Mouse (Mus musculus): ENCODE data around the gene Slc22a23. TPM values are rescaled to one million over a fixed set of nuclear protein-coding genes. Genes with fewer than 3 reads are reported as not detected.

Slc22a23 gene
- polyA plus RNA-seq, 1 experiment from 2014 or later: 11.6 TPM

- Histone ChIP-seq H3K4me3 (ENCODE audit: low read depth, low read length) (no peak overlapping the region), H3K27ac (ENCODE audit: low read depth, low read length) (no peak overlapping the region), H3K9ac (ENCODE audit: low read depth, low read length) (no peak overlapping the region), H3K27me3 (replicated peaks; ENCODE audit: control insufficient read depth, insufficient read depth, low read length) (no peaks in the 10 kb centered on the region), H3K36me3 (ENCODE audit: control insufficient read depth, insufficient read depth, low read length) (no peaks in the 10 kb centered on the region), H3K4me1 (replicated peaks; ENCODE audit: control insufficient read depth, insufficient read depth, low read length) (no peaks in the 10 kb centered on the region), H3K4me2 (no peak overlapping the region), H3K9me3 (ENCODE audit: control insufficient read depth, low read length) (no peaks in the 10 kb centered on the region)
- no peak for DNase-seq (ENCODE audit: low spot score)
- WGBS: 81% methylated on average over 6 of the region's 6 CpGs
- ATAC-seq (replicated peaks; ENCODE audit: low FRiP score): no peak
Observed at GRCm38 (mm10) chr13:34371951-34372869, 27.2 kb upstream of the Slc22a23 start.

DNA sequence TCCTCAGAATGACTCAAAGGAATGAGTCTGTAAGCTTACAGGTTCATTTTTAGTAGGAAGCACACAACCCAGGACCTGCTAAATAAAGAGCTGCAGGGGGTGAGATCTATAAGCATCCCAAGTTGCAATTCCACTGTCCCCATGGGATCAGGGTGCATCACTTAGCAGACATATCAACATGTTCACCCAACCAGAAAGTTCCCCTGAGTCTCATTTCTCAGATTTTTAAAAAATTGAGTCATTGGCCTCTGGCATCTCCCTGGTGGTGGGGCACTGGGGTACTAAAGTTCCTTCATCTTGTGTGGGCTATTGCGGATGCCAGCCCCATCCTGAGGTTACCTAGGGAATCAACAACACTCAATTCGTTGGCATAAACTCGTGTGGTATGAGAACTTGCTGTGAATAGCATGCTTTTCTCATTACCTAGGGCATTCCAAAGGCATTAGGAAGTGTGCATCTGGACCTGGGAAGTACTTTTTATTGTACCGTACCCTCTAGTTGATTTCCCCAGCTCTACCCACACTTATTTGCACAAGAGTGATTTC, 25.4 kb upstream of the Slc22a23 start:
- WGBS: 75% methylated on average over 4 of the region's 4 CpGs
- no peak overlapping the region for H3K4me2 ChIP-seq
- H3K9ac ChIP-seq (ENCODE audit: low read depth, low read length): no peak overlapping the region
- H3K9me3 ChIP-seq (ENCODE audit: control insufficient read depth, low read length): no peaks in the 10 kb centered on the region
- ATAC-seq (replicated peaks; ENCODE audit: low FRiP score) (no peak), DNase-seq (ENCODE audit: low spot score) (no peak)
- no peaks in the 10 kb centered on the region for H3K4me1 ChIP-seq (replicated peaks; ENCODE audit: control insufficient read depth, insufficient read depth, low read length)
- no peak overlapping the region for H3K4me3 ChIP-seq (ENCODE audit: low read depth, low read length)
- H3K36me3 ChIP-seq (ENCODE audit: control insufficient read depth, insufficient read depth, low read length): no peaks in the 10 kb centered on the region
- no peaks in the 10 kb centered on the region for H3K27me3 ChIP-seq (replicated peaks; ENCODE audit: control insufficient read depth, insufficient read depth, low read length)
- no peak overlapping the region for H3K27ac ChIP-seq (ENCODE audit: low read depth, low read length)

DNA sequence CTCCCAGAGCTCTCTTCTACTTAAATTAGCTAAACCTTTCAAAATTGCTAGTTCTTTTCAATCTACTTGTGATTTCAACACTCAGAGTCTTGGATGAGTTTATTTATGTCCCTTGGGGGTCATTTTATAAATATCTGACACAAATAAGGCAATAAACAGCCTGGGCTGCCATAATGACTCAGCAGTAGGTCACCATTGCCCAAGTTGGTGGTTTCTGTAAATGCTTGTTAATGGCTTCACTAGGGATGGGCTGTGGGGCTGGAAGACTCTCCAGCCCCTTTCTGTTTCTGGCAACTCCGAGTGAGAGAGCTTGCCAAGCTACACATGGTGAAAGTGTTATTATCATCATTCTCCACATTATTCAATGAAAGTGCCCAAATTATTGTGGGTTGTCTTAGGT, 20.2 kb upstream of the Slc22a23 start:
- H3K36me3 ChIP-seq (ENCODE audit: control insufficient read depth, insufficient read depth, low read length): no peaks in the 10 kb centered on the region
- ATAC-seq (replicated peaks; ENCODE audit: low FRiP score): no peak
- 69% methylated on average over 1 of the region's 1 CpGs for WGBS
- H3K4me1 ChIP-seq (replicated peaks; ENCODE audit: control insufficient read depth, insufficient read depth, low read length): no peaks in the 10 kb centered on the region
- H3K27me3 ChIP-seq (replicated peaks; ENCODE audit: control insufficient read depth, insufficient read depth, low read length): no peaks in the 10 kb centered on the region
- no peak for DNase-seq (ENCODE audit: low spot score)
- no peak overlapping the region for H3K9ac ChIP-seq (ENCODE audit: low read depth, low read length)
- no peak overlapping the region for H3K4me2 ChIP-seq
- no peaks in the 10 kb centered on the region for H3K9me3 ChIP-seq (ENCODE audit: control insufficient read depth, low read length)
- no peak overlapping the region for H3K27ac ChIP-seq (ENCODE audit: low read depth, low read length)
- no peak overlapping the region for H3K4me3 ChIP-seq (ENCODE audit: low read depth, low read length)

- Histone ChIP-seq H3K9me3 (ENCODE audit: control insufficient read depth, low read length) (no peaks in the 10 kb centered on the region), H3K36me3 (ENCODE audit: control insufficient read depth, insufficient read depth, low read length) (no peaks in the 10 kb centered on the region), H3K4me3 (ENCODE audit: low read depth, low read length) (no peak overlapping the region), H3K4me1 (replicated peaks; ENCODE audit: control insufficient read depth, insufficient read depth, low read length) (no peaks in the 10 kb centered on the region), H3K27ac (ENCODE audit: low read depth, low read length) (no peak overlapping the region), H3K27me3 (replicated peaks; ENCODE audit: control insufficient read depth, insufficient read depth, low read length) (no peaks in the 10 kb centered on the region), H3K9ac (ENCODE audit: low read depth, low read length) (no peak overlapping the region), H3K4me2 (no peak overlapping the region)
- DNase-seq (ENCODE audit: low spot score): no peak
- WGBS: 92% methylated on average over 5 of the region's 5 CpGs
- ATAC-seq (replicated peaks; ENCODE audit: low FRiP score): no peak
Observed at GRCm38 (mm10) chr13:34355656-34356055, 10.7 kb upstream of the Slc22a23 start.

DNA sequence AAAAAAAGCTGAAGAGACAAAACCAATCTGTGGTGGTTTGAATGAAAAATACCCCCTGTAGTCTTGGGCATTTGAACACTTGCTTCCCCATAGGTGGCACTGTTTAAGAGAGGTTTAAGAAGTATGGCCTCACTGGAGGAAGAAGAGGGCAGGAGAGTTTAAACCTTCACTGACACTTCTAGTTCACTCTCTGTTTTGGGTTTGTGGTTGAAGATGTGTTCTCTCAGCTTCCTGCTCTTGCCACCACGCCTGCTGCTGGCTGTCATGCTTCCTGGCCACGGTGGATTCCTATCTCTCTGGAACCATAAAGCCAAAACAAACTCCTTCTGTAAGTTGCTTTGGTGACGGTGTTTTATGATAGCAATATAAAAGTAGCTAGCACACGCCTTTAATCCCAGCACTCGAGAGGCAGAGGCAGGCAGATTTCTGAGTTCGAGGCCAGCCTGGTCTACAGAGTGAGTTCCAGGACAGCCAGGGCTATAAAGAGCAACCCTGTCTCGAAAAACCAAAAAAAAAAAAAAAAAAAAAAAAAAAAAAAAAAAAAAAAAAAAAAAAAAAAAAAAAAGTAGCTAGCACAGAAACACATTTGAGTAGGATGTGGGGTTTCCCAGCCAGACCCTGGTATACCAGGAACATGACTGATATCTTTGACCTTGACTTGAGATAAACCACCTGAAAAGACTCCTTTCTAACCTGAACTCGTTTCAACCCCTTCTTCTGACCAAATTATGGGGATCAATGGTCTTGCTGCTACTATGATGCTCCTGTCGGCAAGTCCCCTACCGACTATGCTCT, 10.0 kb upstream of the Slc22a23 start:
- Histone ChIP-seq H3K4me2 (no peak overlapping the region), H3K4me3 (ENCODE audit: low read depth, low read length) (no peak overlapping the region), H3K4me1 (replicated peaks; ENCODE audit: control insufficient read depth, insufficient read depth, low read length) (no peaks in the 10 kb centered on the region), H3K36me3 (ENCODE audit: control insufficient read depth, insufficient read depth, low read length) (no peaks in the 10 kb centered on the region), H3K27ac (ENCODE audit: low read depth, low read length) (no peak overlapping the region), H3K9ac (ENCODE audit: low read depth, low read length) (no peak overlapping the region), H3K9me3 (ENCODE audit: control insufficient read depth, low read length) (no peaks in the 10 kb centered on the region), H3K27me3 (replicated peaks; ENCODE audit: control insufficient read depth, insufficient read depth, low read length) (no peaks in the 10 kb centered on the region)
- WGBS: 65% methylated on average over 10 of the region's 10 CpGs
- DNase-seq (ENCODE audit: low spot score): no peak
- no peak for ATAC-seq (replicated peaks; ENCODE audit: low FRiP score)

GRCm38 (mm10) chr13:34353241-34353640, 8.3 kb upstream of the Slc22a23 start:
- peaks cover 9% of the 10 kb centered on the region; the same call in 1 of the 2 replicates for H3K4me1 ChIP-seq (replicated peaks; ENCODE audit: control insufficient read depth, insufficient read depth, low read length)
- WGBS: 80% methylated on average over 7 of the region's 7 CpGs
- H3K9me3 ChIP-seq (ENCODE audit: control insufficient read depth, low read length): no peaks in the 10 kb centered on the region
- DNase-seq (ENCODE audit: low spot score) (no peak), ATAC-seq (replicated peaks; ENCODE audit: low FRiP score) (no peak)
- H3K4me3 ChIP-seq (ENCODE audit: low read depth, low read length): no peak overlapping the region
- no peaks in the 10 kb centered on the region for H3K27me3 ChIP-seq (replicated peaks; ENCODE audit: control insufficient read depth, insufficient read depth, low read length)
- no peaks in the 10 kb centered on the region for H3K36me3 ChIP-seq (ENCODE audit: control insufficient read depth, insufficient read depth, low read length)
- H3K9ac ChIP-seq (ENCODE audit: low read depth, low read length): no peak overlapping the region
- H3K4me2 ChIP-seq: no peak overlapping the region
- H3K27ac ChIP-seq (ENCODE audit: low read depth, low read length): no peak overlapping the region

DNA sequence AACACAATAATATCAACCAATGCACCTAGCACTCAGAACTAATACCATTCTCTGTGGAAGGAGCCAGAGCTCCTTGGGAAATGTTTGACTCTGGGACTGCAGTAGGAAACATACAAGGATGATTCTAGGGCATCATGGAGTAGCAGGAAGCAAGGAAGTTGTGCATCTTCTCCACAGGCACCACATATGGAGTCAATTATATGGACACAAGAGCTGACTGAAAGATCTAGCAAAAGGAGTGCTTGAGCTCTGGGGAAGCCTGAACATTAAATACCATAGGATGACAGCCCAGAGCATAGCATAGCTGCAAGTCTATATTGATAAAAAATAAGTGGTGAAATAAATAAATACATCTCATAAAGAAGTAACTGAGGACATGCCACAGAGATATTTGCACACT, 6.5 kb upstream of the Slc22a23 start:
- Histone ChIP-seq H3K4me3 (ENCODE audit: low read depth, low read length) (no peak overlapping the region), H3K9ac (ENCODE audit: low read depth, low read length) (no peak overlapping the region), H3K27ac (ENCODE audit: low read depth, low read length) (no peak overlapping the region), H3K9me3 (ENCODE audit: control insufficient read depth, low read length) (no peaks in the 10 kb centered on the region), H3K4me2 (no peak overlapping the region), H3K4me1 (replicated peaks; ENCODE audit: control insufficient read depth, insufficient read depth, low read length) (peaks cover 25% of the 10 kb centered on the region), H3K27me3 (replicated peaks; ENCODE audit: control insufficient read depth, insufficient read depth, low read length) (no peaks in the 10 kb centered on the region), H3K36me3 (ENCODE audit: control insufficient read depth, insufficient read depth, low read length) (no peaks in the 10 kb centered on the region)
- DNase-seq (ENCODE audit: low spot score) (no peak), ATAC-seq (replicated peaks; ENCODE audit: low FRiP score) (no peak)

DNA sequence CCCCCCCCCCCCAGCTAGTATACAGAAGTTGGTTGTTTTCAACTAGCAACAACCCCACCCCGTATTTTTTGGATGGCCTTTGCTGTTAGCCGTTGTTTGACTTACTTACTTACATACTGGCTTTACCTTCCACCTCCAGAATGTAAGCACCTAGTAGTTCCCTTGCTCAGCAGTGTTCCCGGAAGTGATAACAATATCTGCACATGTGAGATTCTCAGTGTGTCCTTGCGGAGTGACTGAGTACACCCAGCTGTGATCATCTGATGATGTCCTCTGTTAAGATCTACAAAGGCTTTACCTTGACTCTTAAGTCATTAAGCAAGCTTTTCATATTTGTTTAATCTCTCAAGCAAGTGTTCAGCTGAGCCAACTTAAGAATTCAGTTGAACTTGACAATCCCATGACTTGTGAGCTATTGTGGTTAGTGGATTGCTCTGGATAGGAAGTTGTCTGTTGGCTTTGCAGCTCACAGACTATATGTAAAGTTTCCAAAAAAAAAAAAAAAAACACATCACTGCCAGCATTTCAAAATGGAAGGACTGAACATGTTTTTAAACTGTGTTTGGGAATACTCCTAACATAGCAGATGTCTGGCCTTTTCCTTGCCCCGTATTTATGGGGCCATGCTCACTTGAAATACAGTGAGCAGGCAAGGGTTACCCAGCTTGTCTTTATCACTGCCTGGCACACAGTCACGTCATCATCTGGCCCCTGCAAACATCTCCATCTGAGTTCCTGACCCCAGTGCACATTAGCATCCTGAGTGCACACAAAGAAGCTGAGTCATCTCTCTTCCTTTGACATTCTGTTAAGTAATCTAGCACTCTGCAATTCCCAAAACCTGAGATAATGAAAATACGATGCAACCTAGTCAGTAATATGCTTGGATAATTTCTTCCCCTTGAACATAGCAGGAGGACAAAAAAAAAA, 3.2 kb upstream of the Slc22a23 start:
- Histone ChIP-seq H3K4me1 (replicated peaks; ENCODE audit: control insufficient read depth, insufficient read depth, low read length) (peaks cover 33% of the 10 kb centered on the region), H3K4me3 (ENCODE audit: low read depth, low read length) (no peak overlapping the region), H3K9me3 (ENCODE audit: control insufficient read depth, low read length) (no peaks in the 10 kb centered on the region), H3K9ac (ENCODE audit: low read depth, low read length) (no peak overlapping the region; the same call in 1 of the 2 replicates), H3K4me2 (peak overlapping the region; percentile 91), H3K27me3 (replicated peaks; ENCODE audit: control insufficient read depth, insufficient read depth, low read length) (no peaks in the 10 kb centered on the region; the same call in 1 of the 2 replicates), H3K36me3 (ENCODE audit: control insufficient read depth, insufficient read depth, low read length) (no peaks in the 10 kb centered on the region), H3K27ac (ENCODE audit: low read depth, low read length) (peak overlapping the region; percentile 82)
- DNase-seq (ENCODE audit: low spot score): no peak
- ATAC-seq (replicated peaks; ENCODE audit: low FRiP score): peak; percentile 78
- 13% methylated on average over 7 of the region's 7 CpGs for WGBS
